Mouse (Mus musculus): ENCODE measurements at regions not wholly inside any gene's neighbourhood (a gene's known extent, or its start where the extent isn't known, plus 50 kb on each side); places are given as distances from the start of the nearest gene placed in this dataset.

DNA sequence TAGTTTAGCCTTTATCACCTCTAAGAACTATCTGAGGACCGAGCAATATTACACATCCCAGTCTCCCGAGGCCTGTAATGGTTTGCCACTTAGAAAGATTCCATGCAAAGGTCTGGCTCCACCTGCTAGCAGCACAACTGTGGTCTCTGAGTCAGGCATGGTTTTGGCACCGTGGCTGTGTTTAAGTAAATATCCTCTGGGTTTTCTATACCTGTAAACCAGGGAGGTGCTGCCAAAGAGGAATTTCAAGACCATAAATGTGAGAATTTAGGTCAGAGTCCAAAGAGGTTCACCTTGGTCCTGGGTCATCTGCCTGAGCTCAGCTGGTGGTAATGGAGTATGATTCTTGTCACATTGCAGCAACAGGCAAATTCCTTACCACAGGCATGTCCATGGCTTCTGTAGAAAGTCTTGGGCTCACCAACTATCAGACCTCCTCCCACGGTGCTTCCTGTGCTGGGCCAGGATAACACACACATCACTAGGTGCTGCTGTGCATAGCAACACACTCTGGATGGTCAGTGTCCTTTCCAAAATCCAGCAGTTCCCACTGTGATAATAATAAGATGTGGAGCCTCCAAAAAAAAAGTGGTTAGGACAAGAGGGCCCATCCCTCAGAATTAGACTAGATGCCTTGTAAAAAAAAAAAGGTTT is 332.8 kb upstream of the Smim15 start:
- Histone ChIP-seq H3K27me3 (no peaks in the 10 kb centered on the region), H3K4me2 (no peak overlapping the region), H3K9ac (no peak overlapping the region), H3K4me3 (replicated peaks) (no peak overlapping the region), H3K4me1 (replicated peaks) (peaks cover 3% of the 10 kb centered on the region; the same call in 1 of the 2 replicates), H3K9me3 (replicated peaks) (no peaks in the 10 kb centered on the region), H3K27ac (no peak overlapping the region), H3K36me3 (no peaks in the 10 kb centered on the region)
- no peak for ATAC-seq (ENCODE audit: low read depth)
- DNase-seq, result no peak
- 58% methylated on average over 4 of the region's 4 CpGs for WGBS (ENCODE audit: insufficient replicate concordance)

DNA sequence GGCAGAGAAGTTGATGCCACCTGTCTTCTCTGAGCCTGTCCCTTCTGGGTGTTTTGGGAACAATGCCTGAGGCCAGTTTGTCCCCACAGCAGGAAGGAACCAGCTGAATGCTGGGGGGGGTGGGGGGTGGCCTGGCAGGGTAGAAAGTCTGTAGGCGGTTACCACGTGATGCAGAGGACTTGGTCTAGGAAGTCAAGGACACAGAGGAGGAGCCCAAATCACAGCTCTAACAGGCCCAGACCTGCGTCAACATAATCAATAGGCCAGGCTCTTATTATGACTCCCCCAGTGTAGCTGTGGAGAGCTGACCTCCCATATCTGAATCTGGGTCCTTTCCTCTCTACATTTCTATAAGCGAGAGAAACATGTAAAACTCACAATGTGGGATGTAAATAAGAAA is 333.9 kb upstream of the Smim15 start:
- WGBS (ENCODE audit: insufficient replicate concordance), result 48% methylated on average over 4 of the region's 4 CpGs
- H3K9ac ChIP-seq, result no peak overlapping the region
- no peak overlapping the region for H3K4me3 ChIP-seq (replicated peaks)

DNA sequence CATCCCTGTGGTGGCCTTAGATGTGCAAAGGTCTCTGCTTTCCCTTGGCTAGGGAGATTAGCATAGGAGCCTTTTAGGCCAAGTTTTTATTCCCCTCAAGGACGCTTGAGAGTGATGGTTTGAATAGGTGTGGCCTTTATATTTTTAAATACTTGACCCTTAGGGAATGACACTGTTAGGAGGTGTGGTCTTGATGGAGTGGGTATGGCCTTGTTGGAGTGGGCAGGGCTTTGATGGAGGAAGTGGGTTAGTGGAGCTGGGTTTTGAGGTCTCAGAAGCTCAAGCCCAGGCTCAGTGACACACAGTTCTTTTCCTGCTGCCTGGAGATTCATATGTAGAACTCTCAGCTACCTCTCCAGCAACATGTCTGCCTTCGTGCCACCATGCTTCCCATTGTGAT is 334.4 kb upstream of the Smim15 start:
- no peak overlapping the region for H3K4me3 ChIP-seq (replicated peaks)

More for the DNA sequence above, 333.9 kb upstream of the Smim15 start:
- ATAC-seq (ENCODE audit: low read depth), result no peak
- no peak overlapping the region for H3K27ac ChIP-seq
- no peaks in the 10 kb centered on the region for H3K9me3 ChIP-seq (replicated peaks)
- DNase-seq, result no peak
- no peaks in the 10 kb centered on the region for H3K27me3 ChIP-seq
- no peaks in the 10 kb centered on the region for H3K36me3 ChIP-seq
- H3K4me1 ChIP-seq (replicated peaks), result peaks cover 3% of the 10 kb centered on the region; the same call in 1 of the 2 replicates
- H3K4me2 ChIP-seq, result no peak overlapping the region

DNA sequence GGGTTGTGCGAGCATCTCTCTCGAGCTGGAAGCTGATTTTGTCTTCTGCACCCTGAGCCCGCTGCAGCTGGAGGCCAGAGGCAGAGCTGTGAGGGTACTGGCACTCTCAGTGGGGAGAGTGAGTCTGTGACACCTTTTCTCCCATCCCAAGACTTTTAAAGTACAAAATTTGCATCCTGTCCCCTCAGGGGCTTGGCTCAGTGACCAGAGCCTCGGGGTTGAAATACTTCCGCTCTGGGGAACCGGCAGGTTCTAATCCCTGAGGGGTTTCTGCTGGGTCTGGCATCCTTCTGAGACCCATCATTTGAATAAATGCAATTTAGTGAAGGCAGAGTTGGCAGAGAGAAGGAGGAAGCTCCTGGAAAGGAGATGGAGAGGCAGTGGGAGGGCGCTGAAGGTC is 340.5 kb upstream of the Smim15 start:
- no peak overlapping the region for H3K4me3 ChIP-seq (replicated peaks)
- no peak overlapping the region for H3K27ac ChIP-seq
- DNase-seq, result no peak
- no peak overlapping the region for H3K4me2 ChIP-seq
- no peaks in the 10 kb centered on the region for H3K9me3 ChIP-seq (replicated peaks)
- H3K9ac ChIP-seq, result no peak overlapping the region
- ATAC-seq (ENCODE audit: low read depth), result no peak
- no peaks in the 10 kb centered on the region for H3K36me3 ChIP-seq
- WGBS (ENCODE audit: insufficient replicate concordance), result 37% methylated on average over 7 of the region's 7 CpGs
- no peaks in the 10 kb centered on the region for H3K27me3 ChIP-seq
- no peaks in the 10 kb centered on the region; the same call in 1 of the 2 replicates for H3K4me1 ChIP-seq (replicated peaks)

More for the DNA sequence above, 334.4 kb upstream of the Smim15 start:
- no peak overlapping the region for H3K27ac ChIP-seq
- H3K4me2 ChIP-seq, result no peak overlapping the region
- no peaks in the 10 kb centered on the region for H3K27me3 ChIP-seq
- WGBS (ENCODE audit: insufficient replicate concordance), result 53% methylated on average over 2 of the region's 2 CpGs
- DNase-seq (no peak), ATAC-seq (ENCODE audit: low read depth) (no peak)
- H3K4me1 ChIP-seq (replicated peaks), result peaks cover 3% of the 10 kb centered on the region; the same call in 1 of the 2 replicates
- H3K9me3 ChIP-seq (replicated peaks), result no peaks in the 10 kb centered on the region
- no peak overlapping the region for H3K9ac ChIP-seq
- no peaks in the 10 kb centered on the region for H3K36me3 ChIP-seq

DNA sequence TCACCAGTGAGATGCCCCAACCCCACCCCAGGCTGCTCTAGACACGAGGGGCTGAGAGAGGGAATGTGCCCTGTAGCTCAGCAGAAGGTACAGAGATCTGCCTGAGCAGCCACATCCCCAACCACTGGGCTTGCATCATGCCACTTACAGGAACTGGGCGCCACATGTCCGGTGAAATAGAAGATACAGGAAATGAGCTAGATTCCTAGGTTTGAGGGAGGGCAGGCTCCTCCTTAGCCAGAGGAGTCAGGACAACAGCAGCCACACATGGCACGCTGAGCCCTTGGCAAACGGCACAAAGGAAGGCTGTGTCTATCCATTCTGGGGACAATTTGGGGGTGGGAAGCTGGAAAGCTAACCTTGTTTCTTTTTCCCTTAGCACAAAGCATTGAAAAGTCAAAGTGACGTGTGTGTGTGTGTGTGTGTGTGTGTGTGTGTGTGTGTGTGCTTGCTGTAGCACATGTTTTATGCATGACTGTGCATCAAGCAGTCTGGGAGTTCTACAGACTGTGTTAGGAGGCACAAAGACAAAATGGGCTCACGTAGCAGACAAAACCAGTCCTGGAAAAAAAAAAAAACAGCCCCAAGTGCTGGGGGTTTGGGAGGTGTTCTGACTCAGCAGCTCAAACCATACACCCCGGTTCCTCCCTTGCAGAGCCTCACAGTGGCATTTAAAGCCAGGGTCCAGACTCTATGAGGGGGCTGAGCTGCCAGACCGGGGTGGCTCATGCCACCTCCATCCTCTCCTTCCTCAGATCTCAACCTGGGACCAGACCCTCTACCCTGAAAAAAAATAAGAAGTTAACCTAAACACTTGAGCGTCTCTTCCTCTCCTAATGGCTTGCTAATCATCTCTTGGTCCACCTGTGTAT is 343.7 kb upstream of the Smim15 start:
- H3K4me3 ChIP-seq (replicated peaks), result no peak overlapping the region
- H3K27ac ChIP-seq, result no peak overlapping the region
- no peaks in the 10 kb centered on the region for H3K27me3 ChIP-seq
- no peaks in the 10 kb centered on the region for H3K36me3 ChIP-seq
- 39% methylated on average over 10 of the region's 10 CpGs for WGBS (ENCODE audit: insufficient replicate concordance)
- H3K9me3 ChIP-seq (replicated peaks), result no peaks in the 10 kb centered on the region
- no peak overlapping the region for H3K4me2 ChIP-seq
- DNase-seq (no peak), ATAC-seq (ENCODE audit: low read depth) (peak; percentile 31; the same call in 1 of the 2 replicates)
- no peaks in the 10 kb centered on the region; the same call in 1 of the 2 replicates for H3K4me1 ChIP-seq (replicated peaks)
- no peak overlapping the region for H3K9ac ChIP-seq

DNA sequence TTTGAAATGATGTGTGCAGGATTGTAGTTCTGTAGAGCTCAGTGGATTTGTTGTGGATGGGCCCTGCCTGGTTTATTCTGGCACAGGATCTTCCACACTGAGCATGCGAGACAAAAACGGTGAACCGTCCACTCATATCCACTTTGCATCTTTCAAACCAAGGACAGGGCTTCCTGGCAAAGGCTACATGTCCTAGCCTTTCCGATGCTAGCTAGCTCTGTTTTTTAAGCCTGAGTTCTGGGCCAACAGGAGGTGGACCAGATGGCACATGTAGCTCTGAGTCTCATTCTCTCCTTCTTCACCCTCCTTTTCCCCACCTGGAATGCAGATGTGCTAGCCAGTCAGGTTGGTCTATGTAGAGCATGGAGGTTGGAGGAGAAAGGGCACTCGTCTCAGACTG is 345.0 kb upstream of the Smim15 start:
- WGBS (ENCODE audit: insufficient replicate concordance), result 66% methylated on average over 5 of the region's 5 CpGs
- no peak overlapping the region for H3K9ac ChIP-seq
- DNase-seq, result no peak

DNA sequence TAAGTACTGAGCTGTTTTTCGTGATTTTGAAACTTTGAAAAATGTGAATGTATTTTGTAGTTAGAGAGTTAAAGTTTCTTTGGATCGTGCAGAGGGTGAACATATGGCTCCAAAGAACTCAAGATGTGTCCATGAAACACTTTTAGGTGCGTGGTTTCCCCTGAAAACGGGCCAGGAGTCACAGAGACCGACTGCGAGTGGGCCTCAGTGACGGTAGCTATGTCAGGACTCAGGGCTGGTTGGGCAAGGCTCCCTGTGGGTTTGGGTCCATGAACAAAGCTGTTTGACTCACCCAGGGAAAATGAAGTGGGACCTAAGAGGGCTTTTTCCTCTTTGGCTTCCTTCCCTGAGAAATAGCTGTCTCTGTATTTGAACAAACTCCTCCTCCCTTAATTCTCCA is 345.9 kb upstream of the Smim15 start:
- no peak overlapping the region for H3K4me2 ChIP-seq
- WGBS (ENCODE audit: insufficient replicate concordance), result 73% methylated on average over 7 of the region's 7 CpGs
- H3K36me3 ChIP-seq, result no peaks in the 10 kb centered on the region
- ATAC-seq (ENCODE audit: low read depth), result no peak
- H3K27me3 ChIP-seq, result no peaks in the 10 kb centered on the region
- DNase-seq, result no peak
- no peak overlapping the region for H3K4me3 ChIP-seq (replicated peaks)
- H3K27ac ChIP-seq, result no peak overlapping the region
- H3K9ac ChIP-seq, result no peak overlapping the region
- H3K4me1 ChIP-seq (replicated peaks), result no peaks in the 10 kb centered on the region; the same call in 1 of the 2 replicates
- no peaks in the 10 kb centered on the region for H3K9me3 ChIP-seq (replicated peaks)

More for the DNA sequence above, 345.0 kb upstream of the Smim15 start:
- ATAC-seq (ENCODE audit: low read depth), result no peak
- H3K4me3 ChIP-seq (replicated peaks), result no peak overlapping the region
- no peaks in the 10 kb centered on the region for H3K36me3 ChIP-seq
- H3K9me3 ChIP-seq (replicated peaks), result no peaks in the 10 kb centered on the region
- no peaks in the 10 kb centered on the region for H3K27me3 ChIP-seq
- no peak overlapping the region for H3K27ac ChIP-seq
- no peak overlapping the region for H3K4me2 ChIP-seq
- H3K4me1 ChIP-seq (replicated peaks), result no peaks in the 10 kb centered on the region; the same call in 1 of the 2 replicates

DNA sequence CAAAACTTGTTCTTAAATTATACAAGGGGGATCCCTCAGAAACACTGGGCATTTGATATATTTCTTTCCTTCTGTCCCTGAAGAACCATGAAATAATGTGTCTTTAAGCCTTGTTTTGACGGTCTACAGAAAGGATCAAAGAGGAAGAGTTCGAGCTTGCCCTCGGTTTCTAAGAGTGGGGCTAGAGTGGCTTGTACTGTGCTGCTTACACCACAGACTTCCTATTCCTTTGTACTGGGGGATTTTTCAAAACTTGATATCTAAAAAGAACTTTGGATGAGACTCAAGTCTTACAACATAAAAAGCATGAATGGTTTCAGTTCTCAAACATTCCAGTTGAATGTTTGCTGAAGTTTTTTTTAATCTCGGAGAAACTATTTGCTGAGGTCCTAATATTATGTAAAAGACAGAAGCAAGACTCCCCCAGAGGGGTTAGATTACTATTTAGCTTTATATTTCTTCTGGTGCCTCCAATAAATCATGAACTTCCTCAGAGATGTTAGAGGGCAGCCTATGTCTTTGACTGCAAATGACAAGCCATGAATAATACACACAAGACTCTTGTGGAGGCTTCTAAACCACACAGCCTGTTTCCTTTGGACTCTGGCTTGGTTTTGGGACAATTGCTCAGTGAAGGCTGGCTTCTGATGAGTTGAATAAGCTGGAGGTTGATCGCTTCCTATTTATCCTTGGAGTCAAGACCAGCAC is 352.0 kb upstream of the Smim15 start:
- H3K4me2 ChIP-seq, result no peak overlapping the region
- no peaks in the 10 kb centered on the region for H3K36me3 ChIP-seq
- ATAC-seq (ENCODE audit: low read depth), result no peak
- WGBS (ENCODE audit: insufficient replicate concordance), result 53% methylated on average over 5 of the region's 5 CpGs
- H3K4me3 ChIP-seq (replicated peaks), result no peak overlapping the region
- no peak overlapping the region for H3K27ac ChIP-seq
- H3K9me3 ChIP-seq (replicated peaks), result no peaks in the 10 kb centered on the region
- no peak for DNase-seq
- no peak overlapping the region for H3K9ac ChIP-seq
- no peaks in the 10 kb centered on the region; the same call in 1 of the 2 replicates for H3K27me3 ChIP-seq
- H3K4me1 ChIP-seq (replicated peaks), result no peaks in the 10 kb centered on the region

DNA sequence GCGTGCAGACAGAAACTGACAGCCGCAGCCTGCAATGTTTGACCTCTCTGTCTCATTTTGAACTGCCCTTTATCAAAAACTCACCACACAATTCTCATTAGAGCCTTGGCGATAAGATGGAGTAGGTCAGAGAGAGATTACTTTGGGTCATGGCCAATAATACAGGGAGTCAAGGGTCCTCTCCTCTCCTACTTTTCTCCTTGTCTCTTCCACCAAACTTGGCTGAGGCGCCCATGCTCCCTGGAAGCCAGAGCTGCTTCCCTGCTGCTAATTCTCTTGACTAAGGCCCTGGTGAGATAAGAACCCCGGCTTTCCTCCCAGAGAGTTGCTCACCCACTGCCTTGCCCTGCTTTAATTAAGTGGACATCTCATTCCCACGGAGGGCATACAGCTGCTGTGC is 355.3 kb upstream of the Smim15 start:
- no peaks in the 10 kb centered on the region for H3K9me3 ChIP-seq (replicated peaks)
- DNase-seq, result no peak
- H3K27ac ChIP-seq, result no peak overlapping the region
- H3K4me2 ChIP-seq, result no peak overlapping the region
- no peaks in the 10 kb centered on the region for H3K36me3 ChIP-seq
- no peak overlapping the region for H3K4me3 ChIP-seq (replicated peaks)
- H3K27me3 ChIP-seq, result no peaks in the 10 kb centered on the region; the same call in 1 of the 2 replicates
- H3K4me1 ChIP-seq (replicated peaks), result no peaks in the 10 kb centered on the region
- ATAC-seq (ENCODE audit: low read depth), result no peak
- H3K9ac ChIP-seq, result no peak overlapping the region
- WGBS (ENCODE audit: insufficient replicate concordance), result 40% methylated on average over 6 of the region's 6 CpGs

DNA sequence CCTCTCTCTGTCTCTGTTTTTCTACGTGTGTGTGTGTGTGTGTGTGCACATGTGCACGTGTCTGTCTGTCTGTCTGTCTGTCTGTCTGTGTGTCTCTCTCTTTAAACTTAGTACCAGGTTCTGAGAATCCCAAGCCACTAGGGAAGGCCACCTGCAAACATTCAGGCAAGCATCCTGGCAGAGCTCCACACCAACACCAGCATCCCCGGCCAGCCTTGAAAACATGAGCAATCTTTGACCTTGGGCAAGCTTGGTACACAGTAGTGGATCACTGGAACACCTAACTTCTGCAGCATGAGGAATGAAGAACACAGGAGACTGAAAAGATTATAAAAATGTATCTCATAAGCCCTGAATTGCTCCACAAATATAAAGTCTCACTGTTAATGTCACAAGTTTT is 359.0 kb upstream of the Smim15 start:
- no peaks in the 10 kb centered on the region for H3K4me1 ChIP-seq (replicated peaks)
- no peaks in the 10 kb centered on the region for H3K36me3 ChIP-seq
- 58% methylated on average over 3 of the region's 3 CpGs for WGBS (ENCODE audit: insufficient replicate concordance)
- no peak overlapping the region for H3K4me2 ChIP-seq
- no peaks in the 10 kb centered on the region; the same call in 1 of the 2 replicates for H3K27me3 ChIP-seq
- ATAC-seq (ENCODE audit: low read depth) (no peak), DNase-seq (no peak)
- H3K9me3 ChIP-seq (replicated peaks), result no peaks in the 10 kb centered on the region
- no peak overlapping the region for H3K4me3 ChIP-seq (replicated peaks)
- H3K27ac ChIP-seq, result no peak overlapping the region
- no peak overlapping the region for H3K9ac ChIP-seq

DNA sequence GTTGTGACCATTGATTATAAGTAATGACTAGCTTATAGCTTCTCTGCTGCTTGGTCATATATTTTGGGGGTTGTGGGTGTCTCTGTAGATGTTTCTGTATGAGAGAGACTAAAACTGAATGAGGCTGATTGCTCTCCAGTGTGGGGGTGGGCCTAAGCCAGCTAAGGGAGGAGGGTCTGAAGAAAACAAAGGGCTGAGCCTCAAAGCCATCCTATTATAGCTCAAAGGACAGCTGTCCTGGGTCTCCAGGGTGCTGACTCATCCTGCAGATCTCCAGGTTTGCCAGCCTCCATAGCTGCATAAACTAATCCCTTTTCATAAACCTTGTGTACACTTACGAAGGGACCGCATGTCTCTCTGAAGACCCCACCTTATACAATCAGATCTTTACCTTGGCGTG is 360.3 kb upstream of the Smim15 start:
- no peak overlapping the region for H3K4me2 ChIP-seq
- no peaks in the 10 kb centered on the region for H3K36me3 ChIP-seq
- H3K9me3 ChIP-seq (replicated peaks), result no peaks in the 10 kb centered on the region
- no peaks in the 10 kb centered on the region; the same call in 1 of the 2 replicates for H3K27me3 ChIP-seq
- 79% methylated on average over 3 of the region's 3 CpGs for WGBS (ENCODE audit: insufficient replicate concordance)
- DNase-seq (no peak), ATAC-seq (ENCODE audit: low read depth) (no peak)
- no peak overlapping the region for H3K9ac ChIP-seq
- H3K4me1 ChIP-seq (replicated peaks), result no peaks in the 10 kb centered on the region
- H3K27ac ChIP-seq, result no peak overlapping the region
- no peak overlapping the region for H3K4me3 ChIP-seq (replicated peaks)

All from liver, embryonic 13.5 days (tissue).